Comparison of ENCODE assay signal across 8 mouse cellular contexts in genomic region chr6:88190310-88191023, GRCm38 (mm10). TPM values are rescaled to one million over a fixed set of nuclear protein-coding genes. Genes with fewer than 3 reads are reported as not detected.
DNase-seq lines count a peak whose midpoint lies in the region; ATAC-seq and TF ChIP-seq lines count a peak whose summit lies in the region.

No protein-coding gene starts in this region.

- ATAC-seq in embryonic facial prominence, embryonic 15.5 days (ENCODE audit: insufficient number of reproducible peaks, low FRiP score, low TSS enrichment, low read depth) = no peak
- ATAC-seq in intestine, postnatal 0 days = no peak
- ATAC-seq in midbrain, embryonic 11.5 days (ENCODE audit: low FRiP score) = peak; percentile 17

- DNase-seq in adrenal gland, adult 2 months = peak; percentile 21
- no peak for DNase-seq in adrenal gland, postnatal 25 days
- peak; percentile 95 for DNase-seq in midbrain, embryonic 11.5 days (ENCODE audit: low spot score, missing footprints)
- DNase-seq in layer of hippocampus, adult 8-10 months (ENCODE audit: low spot score in 2 of 2) = no peak
- no peak for DNase-seq in cerebellum, postnatal 4 days (ENCODE audit: low spot score in 2 of 2)
- no peak for DNase-seq in right cerebral cortex, postnatal 10 days (ENCODE audit: low spot score in 2 of 2)

- H3K27me3 ChIP-seq in embryonic facial prominence, embryonic 15.5 days = peaks cover 90% of the 10 kb centered on the region
- H3K27me3 ChIP-seq in intestine, postnatal 0 days (replicated peaks; ENCODE audit: control insufficient read depth, insufficient read depth, low read length) = peaks cover 84% of the 10 kb centered on the region
- H3K27me3 ChIP-seq in midbrain, embryonic 11.5 days (ENCODE audit: control insufficient read depth, insufficient read depth, low read length) = peaks cover 83% of the 10 kb centered on the region

- peaks cover 30% of the 10 kb centered on the region for H3K4me1 ChIP-seq in embryonic facial prominence, embryonic 15.5 days
- peaks cover 7% of the 10 kb centered on the region; the same call in 1 of the 2 replicates for H3K4me1 ChIP-seq in intestine, postnatal 0 days (replicated peaks; ENCODE audit: control insufficient read depth, insufficient read depth, low read length)
- H3K4me1 ChIP-seq in midbrain, embryonic 11.5 days (ENCODE audit: control insufficient read depth, insufficient read depth, low read length) = peaks cover 26% of the 10 kb centered on the region

- H3K36me3 ChIP-seq in embryonic facial prominence, embryonic 15.5 days = no peaks in the 10 kb centered on the region
- no peaks in the 10 kb centered on the region for H3K36me3 ChIP-seq in intestine, postnatal 0 days (ENCODE audit: control insufficient read depth, insufficient read depth)
- no peaks in the 10 kb centered on the region for H3K36me3 ChIP-seq in midbrain, embryonic 11.5 days (ENCODE audit: control insufficient read depth, insufficient read depth, low read length)

- WGBS in embryonic facial prominence, embryonic 15.5 days = 6% methylated on average over 49 of the region's 49 CpGs
- WGBS in intestine, postnatal 0 days = 7% methylated on average over 49 of the region's 49 CpGs
- 1% methylated on average over 49 of the region's 49 CpGs for WGBS in midbrain, embryonic 11.5 days

- no peak for TF ChIP-seq CTCF in intestine, postnatal 0 days (IDR thresholded peaks at IDR 0.05; ENCODE audit: low read depth)

- H3K4me2 ChIP-seq in embryonic facial prominence, embryonic 15.5 days (replicated peaks) = peak overlapping the region; percentile 93
- no peak overlapping the region for H3K4me2 ChIP-seq in intestine, postnatal 0 days (replicated peaks; ENCODE audit: low read depth)
- peak overlapping the region; percentile 62 for H3K4me2 ChIP-seq in midbrain, embryonic 11.5 days

- H3K9ac ChIP-seq in embryonic facial prominence, embryonic 15.5 days = no peak overlapping the region
- no peak overlapping the region for H3K9ac ChIP-seq in intestine, postnatal 0 days (ENCODE audit: low read depth, low read length)
- 0 out of 2 replicates have a peak overlapping the region, but pooled peaks have one; percentile 5 for H3K9ac ChIP-seq in midbrain, embryonic 11.5 days (ENCODE audit: low read length)

- H3K27ac ChIP-seq in embryonic facial prominence, embryonic 15.5 days (replicated peaks) = no peak overlapping the region
- H3K27ac ChIP-seq in intestine, postnatal 0 days (ENCODE audit: low read depth, low read length) = no peak overlapping the region
- H3K27ac ChIP-seq in midbrain, embryonic 11.5 days (ENCODE audit: low read depth, low read length) = peak overlapping the region; percentile 44; the same call in 1 of the 2 replicates

- H3K9me3 ChIP-seq in embryonic facial prominence, embryonic 15.5 days (replicated peaks) = no peaks in the 10 kb centered on the region
- H3K9me3 ChIP-seq in intestine, postnatal 0 days (ENCODE audit: control insufficient read depth) = no peaks in the 10 kb centered on the region
- H3K9me3 ChIP-seq in midbrain, embryonic 11.5 days (ENCODE audit: control insufficient read depth, low read length) = no peaks in the 10 kb centered on the region

- peak overlapping the region; percentile 50 for H3K4me3 ChIP-seq in embryonic facial prominence, embryonic 15.5 days (replicated peaks)
- peak overlapping the region; percentile 51; the same call in 1 of the 2 replicates for H3K4me3 ChIP-seq in intestine, postnatal 0 days (ENCODE audit: low read depth, low read length)
- peak overlapping the region; percentile 32 for H3K4me3 ChIP-seq in midbrain, embryonic 11.5 days (ENCODE audit: low read depth, low read length)

RNA-seq across cellular contexts. Expression of gene Gata2, which starts 3.2 kb away (rescaled TPM):
- 10 to 100 TPM; 23.0 to 52.6 TPM for total RNA-seq in adrenal gland, adult 2 months (2021)
- polyA plus RNA-seq in adrenal gland, adult 2 months (2012; rRNA removed) = 167 and 184 TPM in 2 replicates
- 25.6 and 37.7 TPM in 2 replicates for total RNA-seq in adrenal gland, postnatal 25 days (2021)
- 43.8 and 56.3 TPM in 2 replicates for polyA plus RNA-seq in embryonic facial prominence, embryonic 15.5 days (2015; fragmentation: Nextera tagmentation; extraction: Ambion mirVana)
- 3.5 and 3.7 TPM in 2 replicates for polyA plus RNA-seq in intestine, postnatal 0 days (2015; fragmentation: Nextera tagmentation; extraction: Ambion mirVana)
- 26.6 and 28.6 TPM in 2 replicates for polyA plus RNA-seq in midbrain, embryonic 11.5 days (2014; fragmentation: Nextera tagmentation; extraction: Ambion mirVana)
- 1 to 10 TPM; 5.4 to 6.3 (median 5.8) TPM for total RNA-seq in layer of hippocampus, adult 8-10 months (2022)

RNA-seq across cellular contexts. Expression of gene Dnajb8, which starts 31.6 kb away (rescaled TPM):
- not detected for total RNA-seq in adrenal gland, adult 2 months (2021)
- polyA plus RNA-seq in adrenal gland, adult 2 months (2012; rRNA removed) = not detected in 2 replicates
- total RNA-seq in adrenal gland, postnatal 25 days (2021) = not detected in 2 replicates
- not detected in 2 replicates for polyA plus RNA-seq in embryonic facial prominence, embryonic 15.5 days (2015; fragmentation: Nextera tagmentation; extraction: Ambion mirVana)
- not detected in 2 replicates for polyA plus RNA-seq in intestine, postnatal 0 days (2015; fragmentation: Nextera tagmentation; extraction: Ambion mirVana)
- polyA plus RNA-seq in midbrain, embryonic 11.5 days (2014; fragmentation: Nextera tagmentation; extraction: Ambion mirVana) = not detected in 2 replicates
- not detected for total RNA-seq in layer of hippocampus, adult 8-10 months (2022)

Comparison
In these comparisons a context has a peak if more than half of its experiments do, and no peak if none do; other contexts are left out.
1. DNase-seq: peak in adrenal gland, adult 2 months (single experiment) and midbrain, embryonic 11.5 days (single experiment); none in adrenal gland, postnatal 25 days (single experiment), layer of hippocampus, adult 8-10 months (0 of 2), cerebellum, postnatal 4 days (0 of 2) and right cerebral cortex, postnatal 10 days (0 of 2).
2. Peak in every context shown above with its lines, with median percentiles within 50 percentile points of each other: H3K4me3 ChIP-seq.